Mouse (Mus musculus): ENCODE measurements at regions not wholly inside any gene's neighbourhood (a gene's known extent, or its start where the extent isn't known, plus 50 kb on each side); places are given as distances from the start of the nearest gene placed in this dataset.

- TF ChIP-seq EP300 (IDR thresholded peaks at IDR 0.05): no peak
- TF ChIP-seq CTCF (IDR thresholded peaks at IDR 0.05): no peak
Observed at GRCm38 (mm10) chr1:41002006-41002405, 196.6 kb downstream of the Tmem182 start.
